Mouse (Mus musculus) liver, postnatal 0 days (tissue): ENCODE measurements around the gene A030014E15Rik.

Source experiments
- CTCF ChIP-seq: sonication (generic); IDR thresholded peaks from 2 replicates; pipeline ENCODE4 v1.5.1; 2016; ENCODE audit warnings: antibody characterized with exemption, low read depth
- EP300 ChIP-seq: IDR thresholded peaks from 2 replicates; pipeline ENCODE4 v1.6.1; 2016; ENCODE audit warnings: antibody characterized with exemption, low read depth, mild to moderate bottlenecking

DNA sequence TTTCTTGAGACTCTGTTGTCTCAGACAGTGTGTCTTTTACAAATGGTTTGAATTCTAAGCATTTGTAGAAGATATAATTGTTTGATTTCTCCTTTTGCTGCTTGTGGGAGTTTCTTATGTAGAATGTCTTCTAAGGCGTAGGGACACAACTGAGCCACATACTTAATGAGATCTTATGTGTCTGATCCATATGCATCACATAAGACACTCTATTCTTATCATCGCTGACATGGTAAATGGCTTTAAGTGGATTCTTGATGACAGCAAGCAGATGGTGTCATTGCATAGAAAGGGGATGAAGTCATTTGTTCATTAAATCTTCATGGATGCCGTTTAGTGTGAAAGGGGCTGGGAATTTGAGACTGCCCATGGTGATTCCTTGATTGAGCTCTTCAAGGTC, 18.8 kb upstream of the A030014E15Rik start:
- TF ChIP-seq CTCF (no peak), EP300 (no peak)
